Mouse (Mus musculus): ENCODE data around the gene Slc16a8. TPM values are rescaled to one million over a fixed set of nuclear protein-coding genes. Genes with fewer than 3 reads are reported as not detected.

Slc16a8 gene
- total RNA-seq (2012; rRNA removed) = 0.08 and 0.29 TPM in 2 replicates
- total RNA-seq (2014; rRNA removed) = not detected in 2 replicates
- 0.79 and 0.83 TPM in 2 replicates for polyA plus RNA-seq (2012; ENCODE audit: insufficient read length, low read depth)

DNA sequence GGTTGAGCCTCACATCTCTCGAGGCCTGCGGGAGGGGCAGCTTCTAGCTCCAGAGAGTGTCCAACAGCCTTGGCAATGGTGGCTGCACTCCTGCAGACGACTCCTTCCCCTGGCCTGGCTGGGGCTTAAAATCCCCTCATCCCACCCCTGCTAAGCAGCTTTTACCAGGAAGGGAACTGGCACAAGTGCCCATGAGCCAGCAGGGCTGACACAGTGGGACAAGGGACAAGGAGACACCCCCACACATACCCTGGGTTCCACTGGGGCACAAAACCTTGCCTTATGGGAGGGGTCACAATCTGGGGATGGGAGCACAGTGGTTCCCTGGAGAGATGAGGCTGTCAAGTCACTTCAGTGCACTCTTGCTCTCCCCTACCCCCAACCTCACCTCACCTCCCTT lies at the start of gene Slc16a8:
TSS of gene Slc16a8 (minus strand) at position 101 of the 400 bp plus-strand sequence.
- Histone ChIP-seq H3K4me3 (replicated peaks in 1 of 3; ENCODE audit: low read depth in 2 of 3, low read length in 2 of 3, poor library complexity in 1 of 3) (no peak within 1 kb of the TSS), H3K4me2 (ENCODE audit: insufficient read depth, low read depth, poor library complexity, severe bottlenecking) (no peak within 1 kb of the TSS), H3K36me3 (replicated peaks in 1 of 2; ENCODE audit: control insufficient read depth in 1 of 2, insufficient read depth in 1 of 2, low read length in 1 of 2) (peaks cover 8 to 36% of the 10 kb centered on the region in 2 experiments), H3K4me1 (ENCODE audit: control insufficient read depth in 1 of 2, insufficient read depth in 2 of 2) (peaks cover 0 to 6% of the 10 kb centered on the region in 2 experiments; a peak in 2 of 4 replicates), H3K79me2 (replicated peaks; ENCODE audit: control insufficient read depth, extremely low read depth, insufficient read depth, poor library complexity, severe bottlenecking) (no peaks in the 10 kb centered on the region), H3K9me3 (replicated peaks; ENCODE audit: low read length) (peaks cover 5% of the 10 kb centered on the region), H3K27me3 (replicated peaks) (peaks cover 9% of the 10 kb centered on the region), H3K9ac (ENCODE audit: insufficient read depth, low read depth) (no peak within 1 kb of the TSS), H3K27ac (ENCODE audit: insufficient read depth, low read depth) (no peak within 1 kb of the TSS)
- no peak for TF ChIP-seq JUND (conservative IDR thresholded peaks at IDR 0.05; ENCODE audit: low read depth, low read length)
- TF ChIP-seq NRF1 (IDR thresholded peaks at IDR 0.05; ENCODE audit: low read depth, low read length) = no peak
- TF ChIP-seq GABPA (IDR thresholded peaks at IDR 0.05; ENCODE audit: insufficient replicate concordance, low read depth, low read length) = no peak
- TF ChIP-seq MEF2A (IDR thresholded peaks at IDR 0.05; ENCODE audit: borderline replicate concordance, low read depth, low read length) = no peak
- TF ChIP-seq USF1 (IDR thresholded peaks at IDR 0.05; ENCODE audit: low read depth, low read length) = no peak
- no peak for TF ChIP-seq E2F4 (IDR thresholded peaks at IDR 0.05; ENCODE audit: insufficient replicate concordance, low read depth, low read length)
- no peak for TF ChIP-seq PAX5 (IDR thresholded peaks at IDR 0.05; ENCODE audit: low read length)
- DNase-seq (ENCODE audit: extremely low read depth) = no peak
- dilution Hi-C loops (cut with MboI; ENCODE audit: extremely low pct_ligation_motif_present, extremely low pct_unique_long_range_greater_than_20kb, low sequenced_read_pairs) = no loop called here
- in situ Hi-C loops (cut with MboI; ENCODE audit: low pct_ligation_motif_present, low pct_unique_long_range_greater_than_20kb, low sequenced_read_pairs) = no loop called here

GRCm38 (mm10) chr15:79303725-79304124 lies 49.2 kb upstream of the Slc16a8 start:
- in situ Hi-C loops (cut with MboI; ENCODE audit: low pct_ligation_motif_present, low pct_unique_long_range_greater_than_20kb, low sequenced_read_pairs) = no loop called here

More at GRCm38 (mm10) chr15:79303725-79304124, 49.2 kb upstream of the Slc16a8 start:
- Histone ChIP-seq H3K79me2 (replicated peaks; ENCODE audit: control insufficient read depth, extremely low read depth, insufficient read depth, poor library complexity, severe bottlenecking) (no peaks in the 10 kb centered on the region), H3K9ac (ENCODE audit: insufficient read depth, low read depth) (no peak overlapping the region), H3K4me3 (replicated peaks in 1 of 3; ENCODE audit: low read depth in 2 of 3, low read length in 2 of 3, poor library complexity in 1 of 3) (no peak overlapping the region), H3K27ac (ENCODE audit: insufficient read depth, low read depth) (no peak overlapping the region), H3K27me3 (replicated peaks) (no peaks in the 10 kb centered on the region), H3K36me3 (replicated peaks in 1 of 2; ENCODE audit: control insufficient read depth in 1 of 2, insufficient read depth in 1 of 2, low read length in 1 of 2) (peaks cover 86 to 97% of the 10 kb centered on the region in 2 experiments), H3K4me1 (ENCODE audit: control insufficient read depth in 1 of 2, insufficient read depth in 2 of 2) (peaks cover 0 to 30% of the 10 kb centered on the region in 2 experiments; a peak in 2 of 4 replicates), H3K4me2 (ENCODE audit: insufficient read depth, low read depth, poor library complexity, severe bottlenecking) (no peak overlapping the region), H3K9me3 (replicated peaks; ENCODE audit: low read length) (no peaks in the 10 kb centered on the region)
- dilution Hi-C loops (cut with MboI; ENCODE audit: extremely low pct_ligation_motif_present, extremely low pct_unique_long_range_greater_than_20kb, low sequenced_read_pairs) = no loop called here
- DNase-seq (ENCODE audit: extremely low read depth) = no peak
- no peak for TF ChIP-seq ZMIZ1 (IDR thresholded peaks at IDR 0.05; ENCODE audit: low read depth, low read length)
- no peak for TF ChIP-seq MAFK (IDR thresholded peaks at IDR 0.05; ENCODE audit: insufficient replicate concordance, low read length)
- no peak for TF ChIP-seq MXI1 (IDR thresholded peaks at IDR 0.05; ENCODE audit: low read depth, low read length)
- TF ChIP-seq POLR2AphosphoS2 (IDR thresholded peaks at IDR 0.05; ENCODE audit: low read depth, low read length) = no peak
- no peak for TF ChIP-seq EP300 (IDR thresholded peaks at IDR 0.05; ENCODE audit: low read length)
- no peak for TF ChIP-seq TCF12 (IDR thresholded peaks at IDR 0.05; ENCODE audit: low read depth, low read length)
- no peak for TF ChIP-seq CHD2 (IDR thresholded peaks at IDR 0.05; ENCODE audit: low read length)
- no peak for TF ChIP-seq BHLHE40 (IDR thresholded peaks at IDR 0.05; ENCODE audit: low read depth, low read length)
- TF ChIP-seq GABPA (IDR thresholded peaks at IDR 0.05; ENCODE audit: insufficient replicate concordance, low read depth, low read length) = no peak
- no peak for TF ChIP-seq ETS1 (conservative IDR thresholded peaks at IDR 0.05; ENCODE audit: low read depth, low read length)
- no peak for TF ChIP-seq SMC3 (IDR thresholded peaks at IDR 0.05; ENCODE audit: low read depth, low read length)
- no peak for TF ChIP-seq JUN (IDR thresholded peaks at IDR 0.05; ENCODE audit: insufficient read depth, low read depth, low read length)
- no peak for TF ChIP-seq E2F4 (IDR thresholded peaks at IDR 0.05; ENCODE audit: insufficient replicate concordance, low read depth, low read length)
- TF ChIP-seq MAZ (IDR thresholded peaks at IDR 0.05; ENCODE audit: low read depth, low read length) = no peak
- no peak for TF ChIP-seq JUND (conservative IDR thresholded peaks at IDR 0.05; ENCODE audit: low read depth, low read length)
- no peak for TF ChIP-seq RCOR1 (conservative IDR thresholded peaks at IDR 0.05; ENCODE audit: low read depth, low read length)
- no peak for TF ChIP-seq TBP (conservative IDR thresholded peaks at IDR 0.05; ENCODE audit: low read depth, low read length)
- TF ChIP-seq ZC3H11A (IDR thresholded peaks at IDR 0.05; ENCODE audit: low read depth, low read length) = no peak
- TF ChIP-seq IRF4 (IDR thresholded peaks at IDR 0.05; ENCODE audit: low read depth, low read length) = no peak
- TF ChIP-seq ZNF384 (IDR thresholded peaks at IDR 0.05; ENCODE audit: low read depth, low read length) = no peak
